Mouse (Mus musculus) thymus, adult 2 months (tissue): Measurements from ENCODE around the gene 4930522H14Rik.

Experiments
- CTCF ChIP-seq: fragments of 200-500 bp; IDR thresholded peaks from 2 replicates; pipeline ENCODE4 v1.5.1; 2012; ENCODE audit warnings: mild to moderate bottlenecking, control low read depth, low read length, moderate library complexity, borderline replicate concordance; ENCODE audit not compliant: control insufficient read depth, poor library complexity, insufficient read depth; ENCODE audit errors: extremely low read depth
- POLR2A ChIP-seq: fragments of 200-500 bp; IDR thresholded peaks from 2 replicates; pipeline ENCODE4 v1.6.1; 2012; ENCODE audit warnings: mild to moderate bottlenecking, low read length, control low read depth, moderate library complexity; ENCODE audit not compliant: control insufficient read depth, poor library complexity, insufficient read depth; ENCODE audit errors: extremely low read depth

- TF ChIP-seq POLR2A (no peak), CTCF (no peak)
These were observed 45.8 kb upstream of the 4930522H14Rik start for GRCm38 (mm10) chr4:109576933-109577332.
